Comparison of ENCODE assay signal across 27 mouse cellular contexts in the genomic region with DNA sequence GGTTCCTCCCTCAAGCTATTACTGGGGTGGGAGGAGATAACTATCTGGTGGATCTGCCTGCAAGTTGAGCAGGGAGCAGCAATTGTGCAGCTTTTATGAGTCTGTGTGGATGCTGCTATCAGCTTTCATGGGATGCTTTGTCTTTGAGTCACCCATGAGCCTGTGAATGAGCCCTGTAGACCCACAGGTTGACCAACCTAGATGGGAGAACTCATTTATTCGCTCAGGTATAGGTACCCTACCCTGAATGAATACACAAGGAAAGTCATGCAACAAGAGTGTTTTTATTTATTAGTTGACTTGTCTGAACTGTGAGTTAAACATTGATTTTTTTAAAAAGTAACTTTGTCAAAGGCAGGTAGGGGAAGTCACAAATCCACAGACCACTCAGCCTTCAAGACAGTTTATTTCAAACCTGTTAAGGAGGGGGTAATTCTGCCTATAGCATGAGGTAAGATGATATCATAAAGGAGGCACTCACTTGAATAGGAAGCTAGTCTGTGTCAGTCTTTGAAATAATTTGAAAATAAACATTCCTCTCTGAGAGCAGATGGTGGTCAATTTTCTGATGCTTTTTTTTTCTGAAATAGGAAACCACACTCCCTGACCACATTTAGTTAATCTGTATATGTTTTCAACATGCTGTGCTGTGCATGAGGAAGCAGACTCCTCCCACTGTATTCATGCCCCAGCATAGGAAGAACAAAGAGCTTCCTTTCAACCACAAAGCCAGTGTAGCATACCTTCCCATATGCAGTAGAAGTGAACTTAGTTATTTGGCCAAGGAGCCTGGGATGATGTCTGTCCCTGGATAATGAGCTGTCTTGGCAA.
DNase-seq lines count a peak whose midpoint lies in the region; ATAC-seq lines count a peak whose summit lies in the region.
"Had no signal": no experiment of that assay in that cellular context is flagged by ENCODE, and none has a peak within 500 bp of the region (broad histone marks: within the 10 kb centered on the region; RNA-seq: fewer than 3 reads in every experiment).

No protein-coding gene starts in this region.

- H3K27ac ChIP-seq in heart, embryonic 11.5 days (ENCODE audit: low read depth, low read length): no peak overlapping the region
- no peak overlapping the region for H3K27ac ChIP-seq in embryonic facial prominence, embryonic 14.5 days (replicated peaks; ENCODE audit: low read depth, low read length)
- H3K27ac ChIP-seq: heart, embryonic 15.5 days; hindbrain, embryonic 15.5 days; intestine, embryonic 15.5 days; liver, embryonic 13.5 days; neural tube, embryonic 13.5 days had no signal

- peak; percentile 17 for DNase-seq in heart, adult 11 months
- peak; percentile 9 for DNase-seq in kidney, postnatal 10 days
- no peak for DNase-seq in kidney, adult 8-10 months
- peak; percentile 63 for DNase-seq in embryonic facial prominence, embryonic 14.5 days (ENCODE audit: low spot score)
- DNase-seq in layer of hippocampus, adult 9-11 months: no peak
- DNase-seq: adrenal gland, adult 8-10 months; B cell, adult 2 months; cerebellum, adult 18-20 months; cerebellum, postnatal 14 days; forebrain, postnatal 0 days; gastrocnemius, postnatal 36 days; heart, postnatal 36 days; liver, embryonic 13.5 days; lung, adult 2 months; lung, postnatal 36 days; retina, postnatal 1 day had no signal

- no peak overlapping the region for H3K4me2 ChIP-seq in heart, embryonic 11.5 days
- no peak overlapping the region for H3K4me2 ChIP-seq in embryonic facial prominence, embryonic 14.5 days (ENCODE audit: low read depth, low read length)
- H3K4me2 ChIP-seq: heart, embryonic 15.5 days; hindbrain, embryonic 15.5 days; intestine, embryonic 15.5 days; liver, embryonic 13.5 days; neural tube, embryonic 13.5 days had no signal

- no peak overlapping the region for H3K9ac ChIP-seq in heart, embryonic 11.5 days (ENCODE audit: low read depth, low read length)
- no peak overlapping the region for H3K9ac ChIP-seq in embryonic facial prominence, embryonic 14.5 days (ENCODE audit: low read depth, low read length)
- H3K9ac ChIP-seq: forebrain, postnatal 0 days; heart, embryonic 15.5 days; hindbrain, embryonic 15.5 days; intestine, embryonic 15.5 days; liver, embryonic 13.5 days; neural tube, embryonic 13.5 days had no signal

- 73% methylated on average over 1 of the region's 1 CpGs for WGBS in heart, embryonic 11.5 days (ENCODE audit: insufficient replicate concordance)
- WGBS in embryonic facial prominence, embryonic 14.5 days: 70% methylated on average over 1 of the region's 1 CpGs

- H3K36me3 ChIP-seq in heart, embryonic 11.5 days (ENCODE audit: control insufficient read depth, insufficient read depth, low read length): no peaks in the 10 kb centered on the region
- H3K36me3 ChIP-seq in embryonic facial prominence, embryonic 14.5 days (ENCODE audit: control insufficient read depth, insufficient read depth, low read length): no peaks in the 10 kb centered on the region
- H3K36me3 ChIP-seq: G1E; heart, embryonic 15.5 days; hindbrain, embryonic 15.5 days; intestine, embryonic 15.5 days; liver, embryonic 13.5 days; neural tube, embryonic 13.5 days had no signal

- no peak overlapping the region for H3K4me3 ChIP-seq in heart, embryonic 11.5 days (ENCODE audit: low read depth, low read length)
- no peak overlapping the region for H3K4me3 ChIP-seq in embryonic facial prominence, embryonic 14.5 days (ENCODE audit: low read depth, low read length)
- H3K4me3 ChIP-seq: heart, embryonic 15.5 days; hindbrain, embryonic 15.5 days; intestine, embryonic 15.5 days; liver, embryonic 13.5 days; myocyte; neural tube, embryonic 13.5 days had no signal

- no peaks in the 10 kb centered on the region for H3K9me3 ChIP-seq in heart, embryonic 11.5 days (replicated peaks; ENCODE audit: control insufficient read depth, low read length)
- no peaks in the 10 kb centered on the region for H3K9me3 ChIP-seq in embryonic facial prominence, embryonic 14.5 days (ENCODE audit: control insufficient read depth, low read length)
- H3K9me3 ChIP-seq: heart, embryonic 15.5 days; hindbrain, embryonic 15.5 days; intestine, embryonic 15.5 days; liver, embryonic 13.5 days; neural tube, embryonic 13.5 days had no signal

- no peaks in the 10 kb centered on the region for H3K4me1 ChIP-seq in heart, embryonic 11.5 days (ENCODE audit: control insufficient read depth, insufficient read depth, low read length)
- no peaks in the 10 kb centered on the region for H3K4me1 ChIP-seq in embryonic facial prominence, embryonic 14.5 days (ENCODE audit: control insufficient read depth, insufficient read depth, low read length)
- H3K4me1 ChIP-seq: heart, embryonic 15.5 days; hindbrain, embryonic 15.5 days; intestine, embryonic 15.5 days; liver, embryonic 13.5 days; neural tube, embryonic 13.5 days had no signal

- no peaks in the 10 kb centered on the region for H3K27me3 ChIP-seq in heart, embryonic 11.5 days (ENCODE audit: control insufficient read depth, insufficient read depth, low read length)
- no peaks in the 10 kb centered on the region for H3K27me3 ChIP-seq in embryonic facial prominence, embryonic 14.5 days (replicated peaks; ENCODE audit: control insufficient read depth, insufficient read depth, low read length)
- H3K27me3 ChIP-seq: CH12.LX; heart, embryonic 15.5 days; hindbrain, embryonic 15.5 days; intestine, embryonic 15.5 days; liver, embryonic 13.5 days; neural tube, embryonic 13.5 days had no signal

- no peak for ATAC-seq in heart, embryonic 11.5 days (replicated peaks; ENCODE audit: insufficient number of reproducible peaks, low FRiP score, low TSS enrichment)
- peak; percentile 84 for ATAC-seq in common myeloid progenitor, adult 5-6 weeks (replicated peaks; ENCODE audit: low read depth, poor library complexity, severe bottlenecking)
- ATAC-seq in embryonic facial prominence, embryonic 14.5 days (ENCODE audit: low read depth): peak; percentile 83
- no peak for ATAC-seq in cerebellum, adult (ENCODE audit: insufficient number of reproducible peaks, low FRiP score, low TSS enrichment)
- ATAC-seq: forebrain, postnatal 0 days; intestine, embryonic 15.5 days; midbrain, embryonic 16.5 days had no signal

Comparison
In these comparisons a context has a peak if more than half of its experiments do, and no peak if none do; other contexts are left out.
1. DNase-seq: peak in heart, adult 11 months (single experiment), kidney, postnatal 10 days (single experiment) and embryonic facial prominence, embryonic 14.5 days (single experiment); none in kidney, adult 8-10 months (0 of 2) and layer of hippocampus, adult 9-11 months (single experiment).
2. ATAC-seq: peak in common myeloid progenitor, adult 5-6 weeks (single experiment) and embryonic facial prominence, embryonic 14.5 days (single experiment); none in heart, embryonic 11.5 days (single experiment) and cerebellum, adult (single experiment).